16 mouse cellular contexts compared by ENCODE assay signal in genomic region chr13:6632513-6632912, GRCm38 (mm10). TPM values are rescaled to one million over a fixed set of nuclear protein-coding genes. Genes with fewer than 3 reads are reported as not detected.
DNase-seq lines count a peak whose midpoint lies in the region; ATAC-seq lines count a peak whose summit lies in the region.
"Had no signal": no experiment of that assay in that cellular context is flagged by ENCODE, and none has a peak within 500 bp of the region (broad histone marks: within the 10 kb centered on the region; RNA-seq: fewer than 3 reads in every experiment).

No protein-coding gene starts in this region.

- H3K36me3 ChIP-seq in midbrain, embryonic 11.5 days (ENCODE audit: control insufficient read depth, insufficient read depth, low read length) = no peaks in the 10 kb centered on the region
- no peaks in the 10 kb centered on the region for H3K36me3 ChIP-seq in midbrain, embryonic 10.5 days
- no peaks in the 10 kb centered on the region for H3K36me3 ChIP-seq in limb, embryonic 10.5 days
- no peaks in the 10 kb centered on the region; the same call in 1 of the 2 replicates for H3K36me3 ChIP-seq in splenic B cell, adult 2 months (ENCODE audit: control insufficient read depth, insufficient read depth, low read length, poor library complexity, severe bottlenecking)
- H3K36me3 ChIP-seq: forebrain, embryonic 12.5 days; hindbrain, embryonic 10.5 days; liver, embryonic 13.5 days; midbrain, embryonic 12.5 days had no signal

- H3K9me3 ChIP-seq in midbrain, embryonic 11.5 days (ENCODE audit: control insufficient read depth, low read length) = no peaks in the 10 kb centered on the region
- no peaks in the 10 kb centered on the region for H3K9me3 ChIP-seq in midbrain, embryonic 10.5 days (replicated peaks)
- H3K9me3 ChIP-seq in limb, embryonic 10.5 days (replicated peaks) = no peaks in the 10 kb centered on the region
- H3K9me3 ChIP-seq: forebrain, embryonic 12.5 days; hindbrain, embryonic 10.5 days; liver, embryonic 13.5 days; midbrain, embryonic 12.5 days had no signal

- WGBS in midbrain, embryonic 11.5 days = 77% methylated on average over 8 of the region's 8 CpGs
- WGBS in midbrain, embryonic 10.5 days = 73% methylated on average over 8 of the region's 8 CpGs
- WGBS in limb, embryonic 10.5 days = 69% methylated on average over 8 of the region's 8 CpGs

- H3K4me3 ChIP-seq in midbrain, embryonic 11.5 days (ENCODE audit: low read depth, low read length) = no peak overlapping the region
- H3K4me3 ChIP-seq in midbrain, embryonic 10.5 days = no peak overlapping the region
- H3K4me3 ChIP-seq in limb, embryonic 10.5 days = no peak overlapping the region
- H3K4me3 ChIP-seq: forebrain, embryonic 12.5 days; hindbrain, embryonic 10.5 days; liver, embryonic 13.5 days; midbrain, embryonic 12.5 days had no signal

- intact Hi-C loops in heart, postnatal 36 days (cut with DNase I) = no loop called here

- H3K4me1 ChIP-seq in midbrain, embryonic 11.5 days (ENCODE audit: control insufficient read depth, insufficient read depth, low read length) = no peaks in the 10 kb centered on the region
- H3K4me1 ChIP-seq in midbrain, embryonic 10.5 days = peaks cover 13% of the 10 kb centered on the region; the same call in 1 of the 2 replicates
- peaks cover 37% of the 10 kb centered on the region for H3K4me1 ChIP-seq in limb, embryonic 10.5 days

- no peak overlapping the region for H3K27ac ChIP-seq in midbrain, embryonic 11.5 days (ENCODE audit: low read depth, low read length)
- no peak overlapping the region for H3K27ac ChIP-seq in midbrain, embryonic 10.5 days (replicated peaks)
- peak overlapping the region; percentile 21; the same call in 1 of the 2 replicates for H3K27ac ChIP-seq in limb, embryonic 10.5 days
- H3K27ac ChIP-seq: forebrain, embryonic 12.5 days; hindbrain, embryonic 10.5 days; liver, embryonic 13.5 days; midbrain, embryonic 12.5 days had no signal

- no peaks in the 10 kb centered on the region for H3K27me3 ChIP-seq in midbrain, embryonic 11.5 days (ENCODE audit: control insufficient read depth, insufficient read depth, low read length)
- H3K27me3 ChIP-seq in midbrain, embryonic 10.5 days (ENCODE audit: low read depth, poor library complexity, severe bottlenecking) = no peaks in the 10 kb centered on the region
- no peaks in the 10 kb centered on the region for H3K27me3 ChIP-seq in limb, embryonic 10.5 days (ENCODE audit: low read depth, poor library complexity, severe bottlenecking)
- H3K27me3 ChIP-seq in splenic B cell, adult 2 months (ENCODE audit: control insufficient read depth, insufficient read depth, low read length, poor library complexity, severe bottlenecking) = no peaks in the 10 kb centered on the region
- H3K27me3 ChIP-seq: forebrain, embryonic 12.5 days; liver, embryonic 13.5 days; midbrain, embryonic 12.5 days had no signal

- no peak overlapping the region for H3K4me2 ChIP-seq in midbrain, embryonic 11.5 days
- H3K4me2 ChIP-seq: forebrain, embryonic 12.5 days; liver, embryonic 13.5 days; midbrain, embryonic 12.5 days had no signal

- ATAC-seq in midbrain, embryonic 11.5 days (ENCODE audit: low FRiP score) = no peak

- no peak overlapping the region for H3K9ac ChIP-seq in midbrain, embryonic 11.5 days (ENCODE audit: low read length)
- H3K9ac ChIP-seq: forebrain, embryonic 12.5 days; liver, embryonic 13.5 days; midbrain, embryonic 12.5 days had no signal

- peak; percentile 67 for DNase-seq in heart, adult 11 months
- no peak for DNase-seq in heart, postnatal 36 days
- DNase-seq in midbrain, embryonic 11.5 days (ENCODE audit: low spot score, missing footprints) = peak; percentile 66
- DNase-seq in midbrain, embryonic 10.5 days (ENCODE audit: low spot score) = no peak
- DNase-seq in limb, embryonic 10.5 days (ENCODE audit: low spot score) = no peak
- DNase-seq in splenic B cell, adult 2 months (ENCODE audit: low read depth, low spot score) = peak; percentile 77
- DNase-seq in layer of hippocampus, adult 9-10 months (ENCODE audit: low spot score) = no peak
- DNase-seq in Muller cell, postnatal 12 days (ENCODE audit: inconsistent ontology term) = no peak
- DNase-seq: cerebellum, adult 9-10 months; gastrocnemius, postnatal 25 days; kidney, postnatal 14 days; left cerebral cortex, postnatal 4 days; liver, embryonic 13.5 days had no signal

RNA-seq across cellular contexts. Expression of gene Pfkp, which starts 16.1 kb away (rescaled TPM):
- total RNA-seq in heart, postnatal 36 days (2021) = 10 to 100 TPM; 49.0 to 65.7 TPM
- 33.5 and 34.7 TPM in 2 replicates for polyA plus RNA-seq in midbrain, embryonic 11.5 days (2014; fragmentation: Nextera tagmentation; extraction: Ambion mirVana)
- 18.0 and 25.3 TPM in 2 replicates for polyA plus RNA-seq in midbrain, embryonic 10.5 days (2016; fragmentation: Nextera tagmentation; extraction: Ambion mirVana)
- polyA plus RNA-seq in limb, embryonic 10.5 days (2016; fragmentation: Nextera tagmentation; extraction: Ambion mirVana) = 5.5 and 5.9 TPM in 2 replicates

Comparison
In these comparisons a context has a peak if more than half of its experiments do, and no peak if none do; other contexts are left out.
1. DNase-seq: peak in heart, adult 11 months (single experiment), midbrain, embryonic 11.5 days (single experiment) and splenic B cell, adult 2 months (single experiment); none in heart, postnatal 36 days (0 of 2), midbrain, embryonic 10.5 days (single experiment), limb, embryonic 10.5 days (single experiment), layer of hippocampus, adult 9-10 months (single experiment) and Muller cell, postnatal 12 days (single experiment).